Mouse (Mus musculus) neural tube, embryonic 14.5 days (tissue): ENCODE measurements around the gene Fbxl8. TPM values are rescaled to one million over a fixed set of nuclear protein-coding genes. Genes with fewer than 3 reads are reported as not detected.
"Not testable (repeated sequence)": the region's sequence is repeated elsewhere in the genome, so short reads cannot be mapped to it uniquely, and the experiment has no call there.

ENCODE experiments used
- ATAC-seq: fragments of 200-750 bp; cut with Nextera tagmentation; 2 replicates; pipeline ENCODE4 v1.8.0; 2017; ENCODE audit warnings: low read depth, mild to moderate bottlenecking, moderate TSS enrichment, moderate library complexity
- H3K27ac ChIP-seq: fragments of 300-500 bp; sonication (generic); 2 replicates; pipeline ENCODE4 v1.5.1; 2014; ENCODE audit warnings: low read depth, mild to moderate bottlenecking, control low read depth, low read length, moderate library complexity, mixed read lengths
- H3K27me3 ChIP-seq: fragments of 300-500 bp; sonication (generic); 2 replicates; pipeline ENCODE4 v1.6.1; 2014; ENCODE audit warnings: low read length; ENCODE audit not compliant: control insufficient read depth, insufficient read depth
- H3K36me3 ChIP-seq: fragments of 300-500 bp; sonication (generic); 2 replicates; pipeline ENCODE4 v1.6.1; 2014; ENCODE audit warnings: low read length, mixed read lengths; ENCODE audit not compliant: control insufficient read depth, insufficient read depth
- H3K4me1 ChIP-seq: fragments of 300-500 bp; sonication (generic); 2 replicates; pipeline ENCODE4 v1.6.1; 2014; ENCODE audit warnings: low read length; ENCODE audit not compliant: control insufficient read depth, insufficient read depth
- H3K4me2 ChIP-seq: fragments of 300-500 bp; sonication (generic); 2 replicates; pipeline ENCODE4 v1.6.1; 2014; ENCODE audit warnings: mild to moderate bottlenecking, low read depth, low read length, control low read depth
- H3K4me3 ChIP-seq: fragments of 300-500 bp; sonication (generic); 2 replicates; pipeline ENCODE4 v1.5.1; 2014; ENCODE audit warnings: low read depth, low read length, control low read depth, mixed read lengths
- H3K9ac ChIP-seq: fragments of 300-500 bp; sonication (generic); replicated peaks from 2 replicates; pipeline ENCODE4 v1.6.1; 2014; ENCODE audit warnings: low read depth, mild to moderate bottlenecking, control low read depth, low read length, mixed read lengths
- H3K9me3 ChIP-seq: fragments of 300-500 bp; sonication (generic); 2 replicates; pipeline ENCODE4 v1.6.1; 2016; ENCODE audit warnings: low read length; ENCODE audit not compliant: control insufficient read depth
- WGBS: fragments of 180-500 bp; shearing (Covaris S2); extraction: QIAGEN DNeasy Blood & Tissue Kit; methylation state at CpG from one replicate; pipeline ENCODE4 v1.1.7; 2014; 5-methylcytosine and 5-hydroxymethylcytosine counted together
- polyA plus RNA-seq: library from polyadenylated mRNA; unstranded; fragments of >200 nt; fragmentation: Nextera tagmentation; extraction: Ambion mirVana; gene quantifications from 2 replicates; pipeline ENCODE4 v1.2.1, GENCODE M21; 2014

Gene Fbxl8
- polyA plus RNA-seq, 1 experiment from 2014 or later = 0.96 TPM

GRCm38 (mm10) chr8:105288231-105288630 lies 23.8 kb downstream of the Fbxl8 start:
- ATAC-seq = no peak
- Histone ChIP-seq H3K36me3 (peaks cover 11% of the 10 kb centered on the region; the same call in 1 of the 2 replicates), H3K4me1 (peaks cover 23% of the 10 kb centered on the region), H3K9me3 (no peaks in the 10 kb centered on the region), H3K27me3 (no peaks in the 10 kb centered on the region), H3K27ac (no peak overlapping the region), H3K4me2 (peak overlapping the region; percentile 78), H3K9ac (peak overlapping the region; percentile 2; the same call in 1 of the 2 replicates), H3K4me3 (peak overlapping the region; percentile 38)
- WGBS = 89% methylated on average over 5 of the region's 5 CpGs

GRCm38 (mm10) chr8:105288958-105289732 lies 24.7 kb downstream of the Fbxl8 start:
- Histone ChIP-seq H3K36me3 (peaks cover 10% of the 10 kb centered on the region; the same call in 1 of the 2 replicates), H3K4me3 (peak overlapping the region; percentile 38), H3K27me3 (no peaks in the 10 kb centered on the region), H3K4me2 (peak overlapping the region; percentile 78), H3K4me1 (peaks cover 23% of the 10 kb centered on the region), H3K27ac (peak overlapping the region; percentile 82), H3K9me3 (no peaks in the 10 kb centered on the region), H3K9ac (peak overlapping the region; percentile 44)
- peak; percentile 93 for ATAC-seq
- under 1% methylated on average over 53 of the region's 53 CpGs for WGBS

GRCm38 (mm10) chr8:105289805-105290460 lies 25.5 kb downstream of the Fbxl8 start, which contains the start of gene 4931428F04Rik:
Gene 4931428F04Rik, minus strand, starts transcription at chr8:105289864.
- peak; percentile 23 for ATAC-seq
- Histone ChIP-seq H3K4me3 (peak within 1 kb of the TSS; percentile 38), H3K9ac (peak within 1 kb of the TSS; percentile 44), H3K9me3 (no peaks in the 10 kb centered on the region), H3K4me1 (peaks cover 23% of the 10 kb centered on the region), H3K36me3 (peaks cover 5% of the 10 kb centered on the region; the same call in 1 of the 2 replicates), H3K27me3 (no peaks in the 10 kb centered on the region), H3K4me2 (peak within 1 kb of the TSS; percentile 78), H3K27ac (peak within 1 kb of the TSS; percentile 82)
- 2% methylated on average over 42 of the region's 43 CpGs for WGBS

- H3K27ac ChIP-seq = no peak overlapping the region
- H3K9me3 ChIP-seq = no peaks in the 10 kb centered on the region
- H3K4me3 ChIP-seq = peak overlapping the region; percentile 38; the same call in 1 of the 2 replicates
- 7% methylated on average over 31 of the region's 31 CpGs for WGBS
- H3K9ac ChIP-seq = no peak overlapping the region
- H3K36me3 ChIP-seq = no peaks in the 10 kb centered on the region
- no peaks in the 10 kb centered on the region for H3K27me3 ChIP-seq
- no peak for ATAC-seq
- peak overlapping the region; percentile 78 for H3K4me2 ChIP-seq
- H3K4me1 ChIP-seq = peaks cover 23% of the 10 kb centered on the region
Observed at GRCm38 (mm10) chr8:105290554-105291314, 26.3 kb downstream of the Fbxl8 start.

DNA sequence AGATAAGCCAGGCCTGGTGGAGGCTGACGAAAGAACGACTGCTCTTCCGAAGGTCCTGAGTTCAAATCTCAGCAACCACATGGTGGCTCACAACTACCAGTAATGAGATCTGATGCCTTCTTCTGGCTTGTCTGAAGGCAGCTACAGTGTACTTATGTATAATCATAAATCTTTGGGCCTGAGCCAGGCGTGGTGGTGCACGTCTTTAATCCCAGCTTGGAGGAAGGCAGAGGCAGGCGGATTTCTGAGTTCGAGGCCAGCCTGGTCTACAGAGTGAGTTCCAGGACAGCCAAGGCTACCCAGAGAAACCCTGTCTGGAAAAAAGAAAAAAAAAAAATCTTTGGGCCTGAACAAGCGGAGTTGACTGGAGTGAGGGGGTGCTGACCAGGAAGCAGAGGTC lies 26.9 kb downstream of the Fbxl8 start:
- not testable (repeated sequence) for H3K27ac ChIP-seq, ATAC-seq, H3K27me3 ChIP-seq, H3K4me3 ChIP-seq, H3K4me2 ChIP-seq, H3K9ac ChIP-seq, H3K36me3 ChIP-seq, H3K9me3 ChIP-seq
- 85% methylated on average over 8 of the region's 8 CpGs for WGBS
- peaks cover 23% of the 10 kb centered on the region for H3K4me1 ChIP-seq

DNA sequence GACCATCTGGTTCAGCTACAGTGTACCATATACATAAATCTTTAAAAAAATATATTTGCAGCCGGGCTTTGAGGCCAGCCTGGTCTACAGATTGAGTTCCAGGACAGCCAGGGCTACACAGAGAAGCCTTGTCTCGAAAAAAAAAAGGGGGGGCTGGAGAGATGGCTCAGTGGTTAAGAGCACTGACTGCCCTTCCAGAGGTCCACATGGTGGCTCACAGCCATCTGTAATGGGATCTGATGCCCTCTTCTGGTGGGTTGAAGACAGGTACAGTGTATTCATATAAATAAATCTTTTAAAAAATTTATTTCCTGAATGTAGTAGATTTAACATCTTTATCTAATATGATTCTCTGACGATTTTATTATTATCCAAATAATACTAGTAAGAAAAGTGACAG lies 27.4 kb downstream of the Fbxl8 start:
- 75% methylated on average over 3 of the region's 3 CpGs for WGBS
- not testable (repeated sequence) for H3K9ac ChIP-seq, ATAC-seq

GRCm38 (mm10) chr8:105292471-105292870 lies 28.0 kb downstream of the Fbxl8 start:
- Histone ChIP-seq H3K4me2 (no peak overlapping the region), H3K4me3 (no peak overlapping the region), H3K27me3 (no peaks in the 10 kb centered on the region), H3K9ac (no peak overlapping the region), H3K9me3 (no peaks in the 10 kb centered on the region), H3K27ac (no peak overlapping the region), H3K36me3 (no peaks in the 10 kb centered on the region), H3K4me1 (peaks cover 14% of the 10 kb centered on the region)
- WGBS = 88% methylated on average over 7 of the region's 7 CpGs
- no peak for ATAC-seq

More for the DNA sequence above, 27.4 kb downstream of the Fbxl8 start:
- not testable (repeated sequence) for H3K36me3 ChIP-seq, H3K4me2 ChIP-seq, H3K27me3 ChIP-seq, H3K9me3 ChIP-seq, H3K4me3 ChIP-seq, H3K27ac ChIP-seq
- peaks cover 21% of the 10 kb centered on the region for H3K4me1 ChIP-seq

- Histone ChIP-seq H3K4me2 (no peak overlapping the region), H3K27me3 (no peaks in the 10 kb centered on the region), H3K4me1 (peaks cover 17% of the 10 kb centered on the region), H3K27ac (no peak overlapping the region), H3K36me3 (no peaks in the 10 kb centered on the region), H3K4me3 (no peak overlapping the region), H3K9ac (no peak overlapping the region), H3K9me3 (no peaks in the 10 kb centered on the region)
- ATAC-seq = no peak
- WGBS = 76% methylated on average over 19 of the region's 19 CpGs
Observed at GRCm38 (mm10) chr8:105293405-105293804, 29.0 kb downstream of the Fbxl8 start.
